Mouse (Mus musculus): ENCODE measurements around the gene Brpf3. TPM values are rescaled to one million over a fixed set of nuclear protein-coding genes. Genes with fewer than 3 reads are reported as not detected.
"Not testable (repeated sequence)": the region's sequence is repeated elsewhere in the genome, so short reads cannot be mapped to it uniquely, and the experiment has no call there.

The Brpf3 gene
- polyA plus RNA-seq, 1 experiment: 63.1 TPM

DNA sequence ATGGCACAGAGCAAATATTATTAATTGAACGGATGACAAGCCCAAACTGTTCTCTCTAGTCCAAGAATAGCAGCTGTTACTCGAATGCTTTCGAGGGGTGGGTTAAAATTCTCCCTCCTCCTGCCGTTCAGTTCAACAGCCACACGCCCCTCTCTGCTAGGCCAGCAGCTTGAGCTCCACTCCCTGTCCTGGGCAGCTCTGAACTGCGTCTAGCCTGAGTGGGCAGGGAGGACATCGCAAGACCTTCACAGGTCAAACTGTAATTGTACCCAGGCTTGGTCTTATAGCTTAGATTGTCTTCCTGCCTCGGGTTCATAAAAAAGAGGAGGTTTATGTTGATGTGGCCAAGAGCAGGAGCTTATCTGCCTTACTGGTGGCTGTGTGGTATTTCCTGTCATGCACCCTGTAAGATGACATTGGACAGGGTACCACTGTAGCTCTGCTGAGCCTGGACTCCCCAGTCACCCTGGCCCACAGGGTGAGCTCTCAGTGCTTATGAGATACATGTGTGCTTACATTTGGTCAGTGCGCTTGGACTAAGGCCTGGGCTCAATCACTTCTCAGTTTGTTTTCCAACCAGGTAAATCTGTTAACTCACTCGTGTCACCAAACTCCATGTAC, 14.6 kb downstream of the Brpf3 start:
- no peak overlapping the region for H3K4me3 ChIP-seq (ENCODE audit: control insufficient read depth, insufficient read depth, low read length)
- no peak overlapping the region for H3K27ac ChIP-seq (ENCODE audit: control insufficient read depth, insufficient read depth, low read length)
- 85% methylated on average over 10 of the region's 10 CpGs for WGBS
- H3K36me3 ChIP-seq (ENCODE audit: control insufficient read depth, insufficient read depth, low read length): peaks cover 29% of the 10 kb centered on the region
- no peaks in the 10 kb centered on the region for H3K4me1 ChIP-seq (replicated peaks; ENCODE audit: control insufficient read depth, insufficient read depth, low read length)
- H3K27me3 ChIP-seq (ENCODE audit: control insufficient read depth, insufficient read depth, low read length): no peaks in the 10 kb centered on the region
- TF ChIP-seq CTCF (IDR thresholded peaks at IDR 0.05; ENCODE audit: borderline replicate concordance, control insufficient read depth, extremely low read depth, insufficient read depth, low read length, poor library complexity) (no peak), POLR2A (IDR thresholded peaks at IDR 0.05; ENCODE audit: control insufficient read depth, extremely low read depth, insufficient read depth, low read length, poor library complexity) (no peak)
- no peak for DNase-seq

GRCm38 (mm10) chr17:28816326-28816725, 15.4 kb downstream of the Brpf3 start:
- 95% methylated on average over 10 of the region's 10 CpGs for WGBS
- not testable (repeated sequence) for DNase-seq; H3K27ac ChIP-seq (ENCODE audit: control insufficient read depth, insufficient read depth, low read length); H3K4me3 ChIP-seq (ENCODE audit: control insufficient read depth, insufficient read depth, low read length); H3K27me3 ChIP-seq (ENCODE audit: control insufficient read depth, insufficient read depth, low read length); H3K4me1 ChIP-seq (replicated peaks; ENCODE audit: control insufficient read depth, insufficient read depth, low read length)
- H3K36me3 ChIP-seq (ENCODE audit: control insufficient read depth, insufficient read depth, low read length): peaks cover 37% of the 10 kb centered on the region

DNA sequence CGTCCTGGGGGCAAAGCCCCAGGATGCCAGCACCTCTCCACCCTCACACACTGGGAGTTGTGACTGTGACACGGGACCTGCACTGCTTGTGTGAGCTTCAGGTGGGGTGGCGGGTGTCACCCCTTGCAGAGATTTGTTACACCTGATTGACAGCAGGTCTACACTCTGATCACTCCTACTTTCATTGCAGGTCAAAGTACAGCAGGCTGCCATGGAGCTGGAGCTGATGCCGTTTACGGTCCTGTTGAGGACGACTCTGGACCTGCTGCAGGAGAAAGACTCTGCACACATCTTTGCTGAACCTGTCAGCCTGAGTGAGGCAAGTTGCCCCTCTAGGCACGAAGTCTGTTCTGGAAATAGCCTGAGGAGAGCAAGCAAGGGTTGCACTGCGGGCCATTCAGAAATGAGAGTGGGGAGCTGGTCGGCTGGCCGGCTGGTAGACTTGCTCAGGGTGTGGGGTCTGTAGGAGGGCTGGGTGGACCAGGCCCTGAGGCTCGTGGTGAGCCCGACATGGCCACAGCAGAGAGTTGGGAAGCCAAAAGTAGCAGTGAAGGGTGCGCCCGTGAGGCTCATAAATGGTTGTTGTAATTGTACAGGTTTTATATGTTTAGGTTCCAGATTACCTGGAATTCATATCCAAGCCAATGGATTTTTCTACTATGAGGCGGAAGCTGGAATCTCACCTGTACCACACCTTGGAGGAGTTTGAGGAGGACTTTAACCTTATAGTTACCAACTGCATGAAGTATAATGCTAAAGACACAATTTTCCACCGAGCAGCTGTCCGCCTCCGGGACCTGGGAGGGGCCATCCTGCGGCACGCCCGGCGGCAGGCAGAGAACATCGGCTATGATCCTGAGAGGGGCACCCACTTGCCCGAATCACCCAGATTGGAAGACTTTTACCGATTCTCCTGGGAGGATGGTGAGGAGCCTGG, 16.3 kb downstream of the Brpf3 start:
- H3K4me3 ChIP-seq (ENCODE audit: control insufficient read depth, insufficient read depth, low read length): no peak overlapping the region
- H3K36me3 ChIP-seq (ENCODE audit: control insufficient read depth, insufficient read depth, low read length): peaks cover 45% of the 10 kb centered on the region
- H3K4me1 ChIP-seq (replicated peaks; ENCODE audit: control insufficient read depth, insufficient read depth, low read length): no peaks in the 10 kb centered on the region
- TF ChIP-seq POLR2A (IDR thresholded peaks at IDR 0.05; ENCODE audit: control insufficient read depth, extremely low read depth, insufficient read depth, low read length, poor library complexity) (no peak), CTCF (IDR thresholded peaks at IDR 0.05; ENCODE audit: borderline replicate concordance, control insufficient read depth, extremely low read depth, insufficient read depth, low read length, poor library complexity) (no peak)
- H3K27ac ChIP-seq (ENCODE audit: control insufficient read depth, insufficient read depth, low read length): no peak overlapping the region
- 95% methylated on average over 25 of the region's 25 CpGs for WGBS
- no peaks in the 10 kb centered on the region for H3K27me3 ChIP-seq (ENCODE audit: control insufficient read depth, insufficient read depth, low read length)
- no peak for DNase-seq

GRCm38 (mm10) chr17:28820189-28820588, 19.3 kb downstream of the Brpf3 start:
- 95% methylated on average over 2 of the region's 2 CpGs for WGBS
- Histone ChIP-seq H3K27me3 (ENCODE audit: control insufficient read depth, insufficient read depth, low read length) (no peaks in the 10 kb centered on the region), H3K4me1 (replicated peaks; ENCODE audit: control insufficient read depth, insufficient read depth, low read length) (no peaks in the 10 kb centered on the region; the same call in 1 of the 2 replicates), H3K27ac (ENCODE audit: control insufficient read depth, insufficient read depth, low read length) (no peak overlapping the region), H3K36me3 (ENCODE audit: control insufficient read depth, insufficient read depth, low read length) (peaks cover 45% of the 10 kb centered on the region), H3K4me3 (ENCODE audit: control insufficient read depth, insufficient read depth, low read length) (no peak overlapping the region)
- TF ChIP-seq CTCF (IDR thresholded peaks at IDR 0.05; ENCODE audit: borderline replicate concordance, control insufficient read depth, extremely low read depth, insufficient read depth, low read length, poor library complexity) (no peak), POLR2A (IDR thresholded peaks at IDR 0.05; ENCODE audit: control insufficient read depth, extremely low read depth, insufficient read depth, low read length, poor library complexity) (no peak)
- no peak for DNase-seq

DNA sequence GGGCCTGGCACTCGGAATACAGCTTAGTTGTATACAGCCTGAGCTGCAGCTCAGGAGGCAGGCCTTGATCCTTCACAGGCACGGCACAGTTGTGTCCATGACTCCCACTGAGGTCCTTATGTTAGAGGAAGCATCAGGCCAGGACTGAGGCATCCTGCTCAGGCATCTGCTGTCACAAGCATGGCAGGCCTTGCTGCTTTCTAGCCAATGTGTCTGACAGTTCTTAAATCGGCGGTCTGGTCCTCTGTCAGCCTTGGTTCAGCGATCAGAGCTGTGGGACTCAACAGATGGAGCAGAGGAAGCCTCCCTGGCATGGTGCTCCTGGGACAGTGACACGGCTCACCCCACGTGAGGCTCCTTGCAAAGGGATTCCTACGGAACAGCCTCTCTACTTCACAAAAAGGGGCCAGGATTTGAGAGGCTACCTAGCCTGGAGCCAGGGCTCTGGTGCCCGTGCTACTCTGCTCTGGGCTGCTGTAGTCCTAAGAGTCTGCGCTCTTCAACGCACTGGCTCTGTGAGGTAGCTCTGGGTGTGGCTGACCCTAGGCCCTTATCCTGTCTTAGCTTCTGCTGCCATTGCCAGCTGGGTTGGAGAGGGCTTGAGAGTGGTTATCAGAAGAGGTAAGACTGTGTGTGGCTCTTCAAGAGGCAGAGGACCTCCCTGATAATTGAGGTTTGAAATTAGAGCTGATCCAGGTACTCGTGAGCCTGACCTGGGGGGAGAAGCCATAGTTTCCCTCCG, 22.3 kb downstream of the Brpf3 start:
- H3K27me3 ChIP-seq (ENCODE audit: control insufficient read depth, insufficient read depth, low read length): no peaks in the 10 kb centered on the region
- DNase-seq: no peak
- H3K27ac ChIP-seq (ENCODE audit: control insufficient read depth, insufficient read depth, low read length): no peak overlapping the region
- no peak for TF ChIP-seq CTCF (IDR thresholded peaks at IDR 0.05; ENCODE audit: borderline replicate concordance, control insufficient read depth, extremely low read depth, insufficient read depth, low read length, poor library complexity)
- TF ChIP-seq POLR2A (IDR thresholded peaks at IDR 0.05; ENCODE audit: control insufficient read depth, extremely low read depth, insufficient read depth, low read length, poor library complexity): no peak
- H3K36me3 ChIP-seq (ENCODE audit: control insufficient read depth, insufficient read depth, low read length): peaks cover 44% of the 10 kb centered on the region
- H3K4me1 ChIP-seq (replicated peaks; ENCODE audit: control insufficient read depth, insufficient read depth, low read length): no peaks in the 10 kb centered on the region; the same call in 1 of the 2 replicates
- WGBS: 92% methylated on average over 13 of the region's 13 CpGs
- H3K4me3 ChIP-seq (ENCODE audit: control insufficient read depth, insufficient read depth, low read length): no peak overlapping the region

- DNase-seq: no peak
- Histone ChIP-seq H3K4me1 (replicated peaks; ENCODE audit: control insufficient read depth, insufficient read depth, low read length) (no peaks in the 10 kb centered on the region; the same call in 1 of the 2 replicates), H3K4me3 (ENCODE audit: control insufficient read depth, insufficient read depth, low read length) (no peak overlapping the region), H3K27ac (ENCODE audit: control insufficient read depth, insufficient read depth, low read length) (no peak overlapping the region), H3K36me3 (ENCODE audit: control insufficient read depth, insufficient read depth, low read length) (peaks cover 44% of the 10 kb centered on the region), H3K27me3 (ENCODE audit: control insufficient read depth, insufficient read depth, low read length) (no peaks in the 10 kb centered on the region)
- TF ChIP-seq CTCF (IDR thresholded peaks at IDR 0.05; ENCODE audit: borderline replicate concordance, control insufficient read depth, extremely low read depth, insufficient read depth, low read length, poor library complexity): no peak
- no peak for TF ChIP-seq POLR2A (IDR thresholded peaks at IDR 0.05; ENCODE audit: control insufficient read depth, extremely low read depth, insufficient read depth, low read length, poor library complexity)
- 95% methylated on average over 11 of the region's 11 CpGs for WGBS
These were observed 22.9 kb downstream of the Brpf3 start for GRCm38 (mm10) chr17:28823749-28824148.

Data from thymus, adult 2 months (tissue).